Mouse (Mus musculus): ENCODE data around the gene Samhd1. TPM values are rescaled to one million over a fixed set of nuclear protein-coding genes. Genes with fewer than 3 reads are reported as not detected.

Gene Samhd1
- total RNA-seq, 2 experiments from 2014 or later: 60.4 to 90.6 TPM

GRCm38 (mm10) chr2:157057186-157057585, 77.9 kb downstream of the Samhd1 start:
- ATAC-seq (replicated peaks; ENCODE audit: poor library complexity): no peak

- ATAC-seq (replicated peaks; ENCODE audit: poor library complexity): no peak
Observed at GRCm38 (mm10) chr2:157055721-157056120, 79.3 kb downstream of the Samhd1 start.

GRCm38 (mm10) chr2:157054816-157055215, 80.2 kb downstream of the Samhd1 start:
- no peak for ATAC-seq (replicated peaks; ENCODE audit: poor library complexity)

- no peak for ATAC-seq (replicated peaks; ENCODE audit: poor library complexity)
Observed at GRCm38 (mm10) chr2:157054297-157054696, 80.8 kb downstream of the Samhd1 start.

GRCm38 (mm10) chr2:157053787-157054186, 81.3 kb downstream of the Samhd1 start:
- 0 out of 2 replicates have a peak, but pooled peaks have one; percentile 35 for ATAC-seq (replicated peaks; ENCODE audit: poor library complexity)

DNA sequence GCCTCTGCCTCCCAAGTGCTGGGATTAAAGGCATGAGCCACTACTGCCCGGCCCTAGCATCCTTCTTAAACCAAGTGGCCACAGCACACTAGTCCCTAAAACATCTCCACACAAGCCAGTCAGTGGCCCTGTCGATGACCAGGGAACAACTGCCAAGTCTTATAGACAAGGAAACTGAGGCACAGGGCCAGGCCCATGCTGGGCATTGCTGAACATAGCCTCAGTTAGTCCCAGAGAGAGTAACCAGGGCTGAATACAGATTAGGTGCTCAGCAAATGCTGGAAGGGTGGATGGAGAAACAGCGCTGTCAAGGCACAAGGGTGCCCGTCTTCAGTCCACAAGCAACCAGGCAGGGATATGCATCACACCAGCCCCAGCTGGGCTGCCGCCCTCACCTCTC, 81.9 kb downstream of the Samhd1 start:
- ATAC-seq (replicated peaks; ENCODE audit: poor library complexity): no peak

- ATAC-seq (replicated peaks; ENCODE audit: poor library complexity): no peak
Observed at GRCm38 (mm10) chr2:157052448-157052847, 82.6 kb downstream of the Samhd1 start.

GRCm38 (mm10) chr2:157049831-157050243, 85.2 kb downstream of the Samhd1 start:
- no peak for ATAC-seq (replicated peaks; ENCODE audit: poor library complexity)

- peak; percentile 66 for ATAC-seq (replicated peaks; ENCODE audit: poor library complexity)
Observed at GRCm38 (mm10) chr2:157048395-157049181, 86.5 kb downstream of the Samhd1 start.

Other genes starting within 250 kb of the Samhd1 start
- gene Sla2, start 248.1 kb downstream of the Samhd1 start, total RNA-seq (2015): 0.10 and 0.57 TPM in 2 replicates
- gene Sla2, start 248.1 kb downstream of the Samhd1 start, total RNA-seq (2017): 0.37 and 0.92 TPM in 2 replicates
- 24.9 and 27.1 TPM in 2 replicates for gene Ndrg3, start 143.2 kb downstream of the Samhd1 start, total RNA-seq (2015)
- gene Ndrg3, start 143.2 kb downstream of the Samhd1 start, total RNA-seq (2017): 24.2 and 28.5 TPM in 2 replicates
- gene Dsn1, start 128.1 kb downstream of the Samhd1 start, total RNA-seq (2015): 15.0 and 17.1 TPM in 2 replicates
- gene Dsn1, start 128.1 kb downstream of the Samhd1 start, total RNA-seq (2017): 68.2 and 78.2 TPM in 2 replicates
- 1.9 and 2.9 TPM in 2 replicates for gene Soga1, start 56.0 kb downstream of the Samhd1 start, total RNA-seq (2015)
- gene Soga1, start 56.0 kb downstream of the Samhd1 start, total RNA-seq (2017): 2.3 and 2.4 TPM in 2 replicates
- not detected in 2 replicates for gene Tldc2, start 48.2 kb downstream of the Samhd1 start, total RNA-seq (2015)
- gene Tldc2, start 48.2 kb downstream of the Samhd1 start, total RNA-seq (2017): not detected in 2 replicates
- gene Rbl1, start 69.3 kb upstream of the Samhd1 start, total RNA-seq (2015): 78.8 and 85.2 TPM in 2 replicates
- gene Rbl1, start 69.3 kb upstream of the Samhd1 start, total RNA-seq (2017): 74.0 and 89.5 TPM in 2 replicates
- gene Rpn2, start 143.8 kb upstream of the Samhd1 start, total RNA-seq (2015): 326 and 354 TPM in 2 replicates
- gene Rpn2, start 143.8 kb upstream of the Samhd1 start, total RNA-seq (2017): 314 and 317 TPM in 2 replicates
- 0.07 and 0.22 TPM in 2 replicates for gene Mroh8, start 144.3 kb upstream of the Samhd1 start, total RNA-seq (2015)
- 0.68 TPM in 1 of 2 replicates, not detected in the other for gene Mroh8, start 144.3 kb upstream of the Samhd1 start, total RNA-seq (2017)
- gene Ghrh, start 212.2 kb upstream of the Samhd1 start, total RNA-seq (2015): not detected in 2 replicates
- not detected in 2 replicates for gene Ghrh, start 212.2 kb upstream of the Samhd1 start, total RNA-seq (2017)
- gene Manbal, start 232.3 kb upstream of the Samhd1 start, total RNA-seq (2015): 14.2 and 17.9 TPM in 2 replicates
- 6.2 and 7.5 TPM in 2 replicates for gene Manbal, start 232.3 kb upstream of the Samhd1 start, total RNA-seq (2017)